Mouse (Mus musculus): ENCODE data around the gene Strip2.

Strip2 gene

DNA sequence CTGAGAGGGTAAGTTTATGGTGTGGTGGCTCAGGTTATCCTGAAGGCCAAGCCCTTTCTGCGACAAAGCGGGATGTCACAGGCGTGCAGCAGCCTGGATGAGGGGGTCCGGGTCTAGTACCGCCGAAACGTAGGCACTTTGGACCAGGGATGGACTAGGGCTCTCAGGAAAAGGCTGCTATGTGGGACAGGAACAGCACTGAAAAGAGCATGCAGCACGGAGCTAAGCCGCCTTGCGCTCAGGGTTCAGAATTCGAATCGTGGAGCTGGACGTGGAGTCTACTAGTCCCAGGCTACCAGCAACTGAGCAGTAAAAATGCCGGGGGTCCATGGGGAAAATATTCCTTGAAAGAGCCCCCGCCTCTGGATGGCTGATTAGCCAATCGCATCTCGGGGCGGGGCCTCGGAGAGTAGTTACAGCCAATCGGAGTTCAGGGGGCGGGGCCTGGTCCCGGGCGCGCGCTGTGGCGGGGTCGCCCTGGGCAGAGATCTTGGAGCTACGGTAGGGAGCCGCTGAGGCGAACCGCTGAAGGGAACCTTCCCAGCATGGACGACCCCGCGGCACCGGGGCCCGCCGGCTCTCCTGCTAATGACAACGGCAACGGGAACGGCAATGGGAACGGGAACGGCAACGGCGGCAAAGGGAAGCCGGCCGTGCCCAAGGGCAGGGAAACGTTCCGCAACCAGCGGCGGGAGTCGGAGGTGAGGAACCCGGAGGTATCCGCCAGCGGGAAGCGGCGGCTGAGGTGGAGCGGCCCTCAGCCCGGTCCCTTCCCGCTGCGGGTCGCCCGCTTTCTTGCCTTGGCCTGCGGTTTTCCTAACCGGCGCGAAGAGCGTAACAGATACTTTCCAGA lies at the start of gene Strip2:
Gene Strip2, plus strand, starts transcription at position 483 of the 853 bp plus-strand sequence.
- DNase-seq (ENCODE audit: inconsistent age in 2 of 2, low spot score in 1 of 2), result peak; percentile 91 to 97

DNA sequence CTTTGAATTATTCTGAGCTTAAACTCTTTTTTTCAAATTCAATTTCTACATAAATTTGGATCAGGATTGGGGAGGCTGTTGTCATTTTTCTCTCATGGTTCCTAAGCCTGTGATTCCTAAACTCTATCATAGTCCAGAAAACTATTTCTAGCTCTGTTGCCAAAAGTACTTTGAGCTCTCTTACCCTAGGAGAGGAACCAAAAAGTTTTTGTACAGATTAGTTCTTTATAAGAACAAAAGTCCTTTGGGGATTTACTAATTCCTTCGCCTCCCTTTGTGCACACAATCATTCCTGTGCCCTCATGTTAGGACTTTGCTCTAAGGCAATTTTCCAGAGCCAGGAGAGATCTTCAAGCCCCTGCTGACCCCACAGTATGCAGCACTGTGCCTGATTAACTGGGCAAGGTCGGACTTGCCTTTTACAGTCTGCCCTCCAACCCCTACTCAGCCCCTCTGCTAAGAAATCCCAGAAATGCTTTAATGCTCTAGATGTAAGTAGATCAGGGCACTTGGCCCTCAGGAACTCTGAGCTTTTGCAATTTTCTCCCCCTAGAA lies 48.4 kb upstream of the Strip2 start:
- no peak for DNase-seq (ENCODE audit: inconsistent age in 2 of 2, low spot score in 1 of 2)

DNA sequence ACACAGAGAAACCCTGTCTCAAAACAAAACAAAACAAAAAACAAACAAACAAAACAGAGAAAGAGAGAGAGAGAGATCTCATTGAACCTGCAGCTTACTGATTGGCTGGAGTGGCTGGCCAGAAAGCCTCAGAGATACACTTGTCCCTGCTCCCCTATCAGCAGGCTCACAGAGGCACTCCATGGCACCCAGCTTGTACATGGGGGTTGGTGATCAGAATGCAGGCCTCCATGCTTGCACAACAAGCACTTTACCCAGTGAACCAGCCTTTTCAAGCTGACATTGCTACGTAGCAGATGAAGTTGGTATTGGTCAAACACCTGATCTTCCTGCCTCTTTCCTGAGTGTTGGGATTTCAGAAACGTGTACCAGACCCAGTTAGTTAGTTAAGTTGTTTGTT lies 43.2 kb upstream of the Strip2 start:
- DNase-seq (ENCODE audit: inconsistent age in 2 of 2, low spot score in 1 of 2), result no peak

DNA sequence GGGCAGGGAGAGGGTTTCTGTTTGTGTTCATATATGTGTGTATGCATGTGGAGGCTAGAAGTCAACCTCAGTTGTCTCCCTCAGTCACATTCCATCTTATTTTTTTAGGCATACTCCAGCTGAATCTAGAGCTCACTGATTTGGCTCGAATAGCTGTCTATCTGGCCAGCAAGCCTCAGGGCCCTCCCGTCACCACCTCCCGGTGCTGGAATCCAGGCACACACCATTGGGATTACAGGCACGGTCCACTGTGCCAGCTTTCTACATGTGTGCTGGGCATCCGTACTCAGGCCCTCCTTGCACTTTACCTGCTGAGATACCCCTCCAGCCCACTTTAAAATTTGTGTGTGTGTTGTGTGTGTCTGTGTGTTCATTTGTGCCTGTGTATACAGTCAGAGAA lies 41.2 kb upstream of the Strip2 start:
- no peak for DNase-seq (ENCODE audit: inconsistent age in 2 of 2, low spot score in 1 of 2)

DNA sequence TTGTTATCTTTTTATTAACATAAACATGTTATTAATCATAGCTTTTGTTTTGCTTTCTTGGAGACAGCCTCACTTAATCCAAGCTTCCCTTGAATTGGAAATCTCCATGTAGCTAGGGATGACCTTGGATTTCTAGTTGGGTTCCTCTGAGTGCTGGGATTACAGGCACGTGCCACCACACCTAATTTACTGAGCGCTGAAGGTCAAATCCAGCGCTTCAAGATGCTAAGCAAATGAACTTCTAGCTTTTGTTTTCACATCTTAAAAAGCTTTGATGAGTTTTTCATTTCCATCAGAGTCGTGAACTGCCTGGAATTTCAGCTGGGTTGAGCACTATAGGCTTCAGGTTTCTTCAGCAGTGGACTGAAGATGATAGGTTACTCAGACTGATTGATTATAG lies 40.0 kb upstream of the Strip2 start:
- no peak for DNase-seq (ENCODE audit: inconsistent age in 2 of 2, low spot score in 1 of 2)

DNA sequence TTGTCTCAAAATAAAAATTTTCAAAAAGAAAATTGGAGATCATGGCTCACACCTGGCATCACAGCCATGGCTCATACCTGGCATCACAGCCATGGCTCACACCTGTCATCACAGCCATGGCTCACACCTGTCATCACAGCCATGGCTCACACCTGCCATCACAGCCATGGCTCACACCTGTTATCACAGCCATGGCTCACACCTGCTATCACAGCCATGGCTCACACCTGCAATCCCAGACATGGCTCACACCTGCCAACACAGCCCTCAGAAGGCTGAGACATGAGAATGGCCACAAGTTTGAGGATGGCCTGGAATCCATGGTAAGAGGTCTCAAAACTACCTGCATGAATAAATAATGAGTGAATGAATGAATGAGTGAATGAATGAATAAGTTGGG lies 37.2 kb upstream of the Strip2 start:
- DNase-seq (ENCODE audit: inconsistent age in 2 of 2, low spot score in 1 of 2), result no peak

DNA sequence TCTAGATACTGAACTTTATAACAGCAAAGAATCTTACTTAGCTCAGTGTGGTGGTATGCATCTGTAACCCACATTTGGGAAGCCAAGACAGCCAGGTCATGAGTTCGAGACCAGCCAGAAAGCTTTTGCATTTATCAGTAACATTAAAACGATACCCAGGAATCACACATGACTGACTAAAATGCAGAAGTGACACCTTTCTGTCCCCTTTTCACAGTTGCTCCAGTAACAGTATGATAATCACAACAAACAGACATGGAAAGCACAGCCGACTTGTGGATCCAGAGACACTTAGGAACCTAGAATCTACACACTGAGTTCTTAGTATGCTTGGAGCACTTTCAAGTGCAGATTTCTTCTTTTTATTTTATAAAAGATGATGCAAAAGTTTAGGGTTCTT lies 36.0 kb upstream of the Strip2 start:
- no peak for DNase-seq (ENCODE audit: inconsistent age in 2 of 2, low spot score in 1 of 2)

DNA sequence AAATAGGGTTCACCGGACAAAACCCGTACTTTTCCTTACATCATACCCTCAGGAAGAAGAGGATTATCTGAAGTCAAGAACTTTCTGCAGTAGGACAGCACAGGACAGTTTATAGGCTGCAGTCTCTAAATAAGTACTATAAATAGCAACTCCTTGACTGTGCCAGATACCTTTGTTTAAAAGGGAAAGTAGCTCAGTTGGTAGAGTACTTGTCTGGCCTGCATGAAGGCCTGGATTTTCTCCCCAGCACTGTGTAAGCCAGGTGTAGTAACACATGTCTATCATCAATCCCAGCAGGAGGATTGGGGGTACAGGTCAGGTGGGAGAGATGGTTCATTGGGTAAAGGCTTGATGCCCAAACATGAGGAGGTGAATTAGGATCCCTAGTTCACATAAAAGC lies 34.9 kb upstream of the Strip2 start:
- DNase-seq (ENCODE audit: inconsistent age in 2 of 2, low spot score in 1 of 2), result no peak

DNA sequence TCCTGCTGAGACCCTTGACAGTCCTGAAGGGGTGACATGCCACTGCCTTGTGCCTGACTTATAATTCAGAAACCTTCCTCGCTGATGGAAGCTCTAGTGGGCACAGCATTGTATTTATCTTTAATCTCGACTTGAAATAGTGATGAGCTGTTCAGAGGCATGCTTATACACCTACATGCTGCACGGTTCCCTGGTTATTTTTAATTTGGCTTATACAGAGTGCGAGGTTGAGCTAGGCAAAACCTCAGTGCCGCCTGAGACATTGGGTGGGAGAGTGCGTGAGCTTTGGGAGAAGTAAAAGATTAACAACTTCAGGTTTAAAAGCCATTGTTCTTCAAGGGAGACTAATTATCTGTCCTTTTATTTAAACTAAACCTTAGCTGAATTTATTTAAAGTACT lies 33.9 kb upstream of the Strip2 start:
- DNase-seq (ENCODE audit: inconsistent age in 2 of 2, low spot score in 1 of 2), result no peak

DNA sequence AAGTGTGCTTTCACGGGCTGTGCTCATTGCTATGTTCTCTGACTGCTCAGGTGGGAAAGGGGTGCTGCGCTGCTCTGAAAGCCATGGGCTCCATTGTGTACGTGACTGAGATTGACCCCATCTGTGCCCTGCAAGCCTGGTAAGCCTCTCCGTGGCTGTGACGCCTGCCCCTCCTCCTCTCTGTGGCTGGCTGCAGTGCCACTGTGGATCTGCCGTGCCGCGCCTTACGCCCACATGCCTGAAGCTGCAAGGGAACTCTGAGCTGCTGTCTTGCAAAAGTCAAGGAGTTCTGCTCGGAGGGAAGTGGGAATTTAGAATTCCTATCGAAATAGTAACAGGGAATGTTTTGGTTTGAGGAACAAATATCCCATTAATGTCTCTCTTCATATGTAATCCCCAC lies 25.7 kb upstream of the Strip2 start:
- DNase-seq (ENCODE audit: inconsistent age in 2 of 2, low spot score in 1 of 2), result no peak

DNA sequence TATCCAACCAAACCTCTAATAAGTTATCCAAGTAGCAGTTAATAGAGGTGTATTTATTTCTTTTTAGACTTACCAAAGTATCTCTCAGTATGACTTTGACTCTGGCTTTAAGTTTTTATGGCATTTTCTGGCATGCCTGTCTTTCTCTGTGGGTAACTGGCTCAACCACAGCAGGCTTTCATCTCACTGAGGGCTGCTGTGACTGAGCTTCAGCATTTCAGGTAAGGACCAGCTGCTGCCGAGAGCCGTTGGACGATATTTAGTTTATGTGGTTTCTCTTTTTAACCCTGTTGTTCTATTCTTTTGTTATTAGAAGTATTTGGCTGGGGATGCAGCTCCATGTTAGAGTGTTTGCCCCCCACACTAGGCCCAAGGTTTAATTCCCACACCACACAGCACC lies 19.8 kb upstream of the Strip2 start:
- DNase-seq (ENCODE audit: inconsistent age in 2 of 2, low spot score in 1 of 2), result no peak

DNA sequence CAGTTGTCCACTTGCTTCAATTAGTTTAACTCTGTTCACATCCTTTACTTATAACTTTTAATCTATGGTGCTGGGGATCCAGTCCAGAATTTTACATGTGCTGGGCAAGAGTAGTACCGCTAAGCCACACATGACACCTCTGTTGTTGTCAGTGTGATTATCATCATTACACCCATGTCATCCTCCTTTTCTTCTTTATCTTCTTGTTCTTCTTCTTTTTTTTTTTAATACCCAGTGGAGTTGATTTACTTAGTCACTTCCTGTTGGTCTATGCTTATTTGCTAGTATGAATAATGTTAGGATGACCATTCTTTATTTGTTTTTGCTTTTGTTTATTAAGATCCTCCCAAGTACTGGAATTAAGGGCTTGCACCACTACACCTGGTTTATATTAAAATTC lies 15.4 kb upstream of the Strip2 start:
- no peak for DNase-seq (ENCODE audit: inconsistent age in 2 of 2, low spot score in 1 of 2)

DNA sequence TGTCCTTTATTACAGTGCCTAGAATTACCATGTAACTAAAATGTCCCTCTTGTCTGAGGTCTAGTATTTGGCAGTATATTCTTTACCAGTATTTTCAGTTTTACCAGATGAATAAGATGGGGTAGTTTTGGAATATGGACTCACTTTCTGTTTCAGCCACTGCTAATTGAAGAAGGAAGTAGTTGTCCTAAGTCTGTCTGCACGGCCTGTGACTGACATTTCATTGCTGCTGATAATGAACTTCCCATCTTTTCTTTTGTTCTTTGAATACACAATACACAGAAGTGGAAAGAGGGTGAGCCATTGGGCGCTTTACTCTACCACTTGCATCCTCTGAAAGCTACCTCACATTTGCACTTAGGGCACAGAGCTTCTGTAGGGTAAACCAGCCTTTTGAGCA lies 14.6 kb upstream of the Strip2 start:
- no peak for DNase-seq (ENCODE audit: inconsistent age in 2 of 2, low spot score in 1 of 2)

DNA sequence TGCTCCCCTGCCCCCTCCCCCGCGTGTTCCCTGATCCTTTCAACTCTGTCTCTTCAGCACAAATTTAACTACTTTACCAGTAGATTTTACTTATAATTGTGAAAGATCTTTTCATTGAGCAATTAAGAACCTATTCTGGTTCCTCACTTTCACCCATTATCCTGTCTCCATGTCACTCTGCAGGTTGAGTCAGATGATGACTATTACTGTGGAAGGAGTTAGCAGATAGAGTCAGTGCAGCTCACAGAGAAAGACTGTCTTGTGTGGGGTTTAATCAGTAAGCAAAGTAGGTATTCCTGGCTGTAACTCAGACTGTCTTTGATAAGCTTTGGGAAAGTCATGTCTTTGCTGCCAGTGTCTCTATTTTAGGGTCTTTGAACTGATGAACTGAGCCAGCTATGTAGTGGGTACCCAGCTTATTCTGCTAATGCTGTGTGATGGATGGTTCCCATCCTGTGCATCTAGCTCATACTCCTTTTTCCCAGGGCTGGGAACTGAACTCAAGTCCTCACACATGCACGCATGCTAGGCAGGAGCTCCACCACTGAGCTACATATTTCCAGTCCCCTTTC lies 13.4 kb upstream of the Strip2 start:
- no peak for DNase-seq (ENCODE audit: inconsistent age in 2 of 2, low spot score in 1 of 2)

DNA sequence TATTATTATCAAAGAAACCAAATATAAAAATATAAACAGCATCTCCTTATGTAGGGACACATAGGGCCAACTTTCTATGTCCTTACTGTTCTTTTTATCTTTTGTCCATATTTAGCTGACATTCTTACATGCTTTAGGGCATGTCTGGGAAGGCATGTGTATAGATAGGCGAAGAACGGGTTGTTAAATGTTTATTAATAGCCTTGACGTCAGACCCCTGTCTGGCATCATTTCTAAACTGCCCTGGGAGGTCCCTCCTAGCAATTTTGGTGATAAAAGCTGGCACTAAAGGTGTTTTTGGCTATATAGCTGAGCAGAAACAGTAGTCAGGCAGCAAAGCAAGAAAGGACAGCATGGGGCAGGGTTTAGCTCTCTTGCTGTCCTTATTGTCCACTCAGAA lies 12.5 kb upstream of the Strip2 start:
- no peak for DNase-seq (ENCODE audit: inconsistent age in 2 of 2, low spot score in 1 of 2)

DNA sequence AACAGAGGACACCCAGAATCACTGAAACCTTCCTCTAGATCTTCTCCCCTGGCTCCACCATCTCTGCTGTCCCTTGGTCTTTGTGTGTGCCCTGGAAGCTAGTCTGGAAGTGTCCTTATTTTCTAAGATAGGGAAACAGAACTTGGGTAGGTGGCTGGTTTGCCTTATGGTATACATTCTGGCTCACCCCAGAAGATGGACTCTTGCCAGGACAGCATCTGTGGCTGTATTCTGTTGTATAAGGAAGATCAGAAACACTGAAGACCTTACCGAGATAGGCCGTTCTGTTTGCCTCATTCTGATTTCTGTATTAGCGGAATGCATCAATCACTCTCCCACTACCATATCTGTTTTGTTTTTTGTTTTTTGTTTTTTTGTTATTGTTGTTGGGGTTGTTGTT lies 6.2 kb upstream of the Strip2 start:
- no peak for DNase-seq (ENCODE audit: inconsistent age in 2 of 2, low spot score in 1 of 2)

DNA sequence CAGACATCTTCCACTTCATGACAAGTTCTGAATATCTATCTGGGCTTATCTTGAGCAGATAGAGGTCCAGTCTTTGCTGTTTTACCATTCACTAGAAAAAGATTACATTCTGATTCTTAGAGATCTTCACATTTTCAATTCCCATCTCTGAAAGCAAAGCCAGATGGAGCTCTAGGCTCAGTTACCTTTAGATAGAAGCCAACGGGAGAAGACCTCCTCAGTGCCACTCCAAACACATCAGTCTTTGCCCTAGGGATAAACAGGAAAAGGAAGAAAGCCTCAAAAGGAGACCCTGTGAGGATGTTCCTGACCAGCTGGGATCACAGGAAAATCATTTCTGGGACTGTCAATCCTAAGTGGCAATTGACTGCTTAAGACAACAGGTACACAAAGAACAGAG lies 3.1 kb upstream of the Strip2 start:
- peak in 1 of 2 experiments; percentile 42 for DNase-seq (ENCODE audit: inconsistent age in 2 of 2, low spot score in 1 of 2)

DNA sequence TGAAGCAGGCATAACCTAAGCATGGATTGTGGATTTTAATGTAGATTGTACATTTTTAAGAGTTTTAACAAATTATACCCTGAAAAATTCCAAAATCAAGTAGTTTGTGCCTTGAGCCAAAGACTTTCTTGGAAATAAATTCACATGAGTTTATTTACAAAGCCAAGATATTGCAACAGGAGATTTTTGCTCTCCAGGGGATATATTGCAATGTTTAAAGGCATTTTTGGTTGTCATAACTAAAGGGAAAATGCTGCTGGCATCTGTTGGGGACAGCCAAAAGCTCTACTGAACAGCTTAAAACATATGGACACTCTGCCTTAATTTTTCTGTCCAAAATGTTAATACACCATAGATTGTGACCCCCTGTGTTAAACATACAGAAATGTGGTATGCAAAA lies 2.7 kb upstream of the Strip2 start:
- DNase-seq (ENCODE audit: inconsistent age in 2 of 2, low spot score in 1 of 2), result no peak

DNA sequence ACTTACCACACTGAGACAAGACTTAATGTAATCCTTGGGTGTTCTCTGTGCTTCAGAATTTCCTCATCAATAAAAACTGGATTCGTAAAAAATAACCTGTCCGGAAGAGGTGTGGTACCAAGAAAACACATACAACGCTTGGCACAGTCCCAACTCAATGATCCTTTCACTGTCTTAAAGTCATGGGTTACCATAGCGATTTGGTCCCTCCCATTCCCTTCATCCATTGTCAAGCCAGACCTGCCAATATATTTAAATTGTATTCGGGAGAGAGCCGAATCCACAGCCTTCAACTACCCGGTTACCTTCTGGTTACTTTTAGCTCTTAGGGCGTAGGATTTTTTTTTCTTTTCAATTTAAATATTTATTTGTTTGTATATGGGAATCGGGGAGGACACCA lies 976 bp upstream of the Strip2 start:
- no peak for DNase-seq (ENCODE audit: inconsistent age in 2 of 2, low spot score in 1 of 2)

DNA sequence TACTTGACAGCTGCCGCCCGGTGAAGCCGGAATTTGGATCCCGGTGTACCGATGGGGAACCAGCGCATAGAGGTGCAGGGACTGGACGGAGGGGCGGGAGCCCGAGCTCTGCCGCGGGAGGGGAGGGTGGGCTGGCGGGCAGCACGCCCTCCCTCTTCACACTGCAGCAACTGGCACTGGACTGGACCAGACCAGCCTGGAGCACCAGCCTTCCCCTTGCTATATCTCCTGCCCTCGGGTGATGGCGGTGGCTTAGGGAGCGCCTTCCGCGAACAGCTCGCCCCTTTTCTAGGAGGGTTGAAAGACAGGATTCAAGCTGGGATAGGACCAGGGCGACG lies 540 bp downstream of the Strip2 start:
- DNase-seq (ENCODE audit: inconsistent age in 2 of 2, low spot score in 1 of 2), result peak in 1 of 2 experiments; percentile 25

DNA sequence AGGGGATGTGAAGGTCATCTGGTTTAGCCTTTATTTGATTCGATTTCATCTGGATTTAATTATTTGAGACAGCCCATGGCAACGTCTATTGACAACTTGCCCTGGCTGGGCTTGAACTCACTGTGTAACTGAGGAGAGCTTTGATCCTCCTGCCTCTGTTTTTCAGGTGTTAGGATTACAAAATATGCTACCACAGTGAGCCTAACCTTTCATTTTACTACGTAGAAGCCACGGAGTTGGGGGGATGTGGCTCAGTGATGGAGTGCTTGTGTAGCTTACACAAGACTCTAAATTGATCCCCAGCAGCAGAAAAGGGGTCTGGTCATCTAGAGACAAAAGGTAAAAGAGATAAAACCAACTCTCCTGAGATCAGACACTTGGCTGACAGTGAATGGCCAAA lies 1.1 kb downstream of the Strip2 start:
- no peak for DNase-seq (ENCODE audit: inconsistent age in 2 of 2, low spot score in 1 of 2)

DNA sequence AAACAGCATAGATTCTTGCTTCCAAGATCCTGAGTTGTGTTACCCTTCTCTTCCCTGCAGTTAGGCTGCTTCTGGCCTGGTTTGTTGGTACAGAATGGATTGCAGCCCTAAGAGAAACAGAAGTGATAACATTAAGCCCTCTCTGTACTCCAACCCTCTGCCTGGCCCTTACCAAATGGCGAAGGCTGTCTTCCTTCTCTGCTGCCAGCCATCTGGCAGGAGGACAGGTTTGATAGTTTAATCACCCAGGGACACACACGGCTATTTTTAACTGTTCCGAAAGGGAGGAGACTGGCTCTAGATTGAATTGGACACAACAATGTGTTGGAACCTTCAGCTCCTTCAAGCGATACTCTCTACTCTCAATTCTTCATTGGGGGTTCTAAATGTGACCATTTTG lies 6.7 kb downstream of the Strip2 start:
- DNase-seq (ENCODE audit: inconsistent age in 2 of 2, low spot score in 1 of 2), result peak; percentile 51 to 81

All from adrenal gland, adult (tissue).